Mouse (Mus musculus): ENCODE data around the gene Abcb4. TPM values are rescaled to one million over a fixed set of nuclear protein-coding genes. Genes with fewer than 3 reads are reported as not detected.
"Not testable (repeated sequence)": the region's sequence is repeated elsewhere in the genome, so short reads cannot be mapped to it uniquely, and the experiment has no call there.

Gene Abcb4
- 0.21 and 0.46 TPM in 2 replicates for polyA plus RNA-seq (2016; fragmentation: Nextera tagmentation; extraction: Ambion mirVana)

DNA sequence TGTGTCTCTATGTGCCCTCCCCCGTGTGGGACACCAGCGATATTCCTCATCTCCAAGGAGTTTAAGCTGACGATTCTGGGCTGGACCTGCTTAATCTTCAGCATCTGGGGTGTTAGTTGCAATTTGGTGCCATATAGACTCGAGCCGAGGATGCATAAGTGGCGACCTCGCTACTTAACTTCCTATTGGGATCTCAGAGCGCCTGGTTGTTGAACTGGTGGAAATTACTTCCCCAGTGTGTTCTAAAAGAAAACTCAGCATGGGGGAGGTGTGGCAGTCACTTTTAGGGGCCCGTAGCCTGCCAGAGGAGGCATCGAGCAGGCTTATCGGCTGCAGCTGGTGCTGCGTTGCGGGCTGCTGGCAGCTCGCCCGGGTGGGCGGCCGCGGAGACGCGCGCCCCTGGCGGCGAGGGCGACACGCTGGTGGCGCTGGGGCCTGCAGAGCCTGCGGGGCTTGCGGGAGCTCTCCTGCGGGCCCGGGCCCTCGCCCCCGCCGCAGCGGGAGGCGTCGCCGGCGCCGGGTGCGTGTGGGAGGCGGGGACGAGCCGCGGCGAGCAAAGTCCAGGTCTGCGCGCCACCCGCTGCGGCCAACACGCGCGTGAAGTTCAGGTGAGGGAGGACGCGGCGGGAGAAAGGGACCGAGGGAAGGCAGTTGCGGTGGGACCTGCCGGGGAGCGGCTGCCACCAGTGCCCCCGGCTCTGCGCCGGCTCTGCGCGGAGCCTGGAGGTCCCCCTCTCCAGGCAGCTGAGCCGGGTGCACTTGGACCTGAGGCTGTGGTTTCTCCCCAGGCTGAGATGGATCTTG lies at the start of gene Abcb4:
Abcb4 (plus strand) TSS at position 418 of the 804 bp plus-strand sequence.
- H3K36me3 ChIP-seq = no peaks in the 10 kb centered on the region
- H3K27ac ChIP-seq (replicated peaks) = peak within 1 kb of the TSS; percentile 80
- H3K27me3 ChIP-seq (ENCODE audit: low read depth, poor library complexity, severe bottlenecking) = peaks cover 44% of the 10 kb centered on the region
- peaks cover 9% of the 10 kb centered on the region for H3K4me1 ChIP-seq
- peak; percentile 72 for DNase-seq (ENCODE audit: low spot score)
- H3K9me3 ChIP-seq (replicated peaks) = peaks cover 7% of the 10 kb centered on the region; the same call in 1 of the 2 replicates
- under 1% methylated on average over 64 of the region's 65 CpGs for WGBS
- peak within 1 kb of the TSS; percentile 78 for H3K4me3 ChIP-seq

DNA sequence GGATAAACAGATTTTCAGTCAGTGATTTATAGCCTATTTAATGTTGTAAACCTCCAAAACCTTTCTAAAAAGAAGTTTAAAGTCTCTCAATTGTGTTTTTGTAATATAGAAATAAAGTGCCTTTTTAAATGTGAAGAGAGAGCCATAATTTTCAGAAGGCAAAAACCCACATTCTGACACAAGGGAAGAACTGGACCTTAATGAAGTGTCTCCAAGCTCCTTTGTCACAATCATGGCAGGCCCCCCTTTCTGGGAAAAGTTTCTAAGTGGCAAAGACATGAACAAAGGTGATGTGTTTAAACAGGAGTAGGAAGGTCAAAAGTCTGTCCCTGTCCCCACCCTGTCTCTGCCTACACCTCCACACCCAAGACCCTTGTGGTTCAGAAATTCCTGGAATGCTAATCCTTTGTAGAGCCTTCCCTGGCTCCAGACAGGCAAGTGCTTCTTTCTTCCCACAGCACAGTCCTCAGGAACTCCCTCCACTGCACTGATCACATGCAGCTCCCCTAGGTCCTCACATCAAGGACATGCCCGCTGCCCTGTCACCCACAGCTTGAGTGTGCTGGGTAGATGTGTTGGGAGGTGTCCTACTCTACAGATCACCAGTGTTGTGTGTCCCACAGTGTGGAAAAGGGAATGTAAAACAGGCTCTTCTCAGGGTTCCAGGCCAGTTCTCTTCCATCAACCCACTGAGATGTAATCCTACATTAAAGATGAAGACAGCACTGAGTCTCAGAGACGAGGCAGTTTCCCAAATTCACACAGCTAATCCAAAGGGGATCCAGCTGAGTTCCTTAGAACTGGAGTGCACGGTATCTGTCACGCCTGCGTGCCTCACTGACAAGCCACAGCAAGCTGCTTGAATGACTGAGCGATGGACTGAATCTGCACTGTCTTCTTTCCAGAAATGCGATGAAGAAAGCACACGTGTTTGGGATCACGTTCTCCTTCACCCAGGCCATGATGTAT lies 44.6 kb upstream of the Abcb4 start:
- DNase-seq (ENCODE audit: low spot score); H3K36me3 ChIP-seq; H3K27me3 ChIP-seq (ENCODE audit: low read depth, poor library complexity, severe bottlenecking); H3K9me3 ChIP-seq (replicated peaks); H3K4me1 ChIP-seq; H3K27ac ChIP-seq (replicated peaks); H3K4me3 ChIP-seq: not testable (repeated sequence)
- WGBS = 31% methylated on average over 7 of the region's 9 CpGs

DNA sequence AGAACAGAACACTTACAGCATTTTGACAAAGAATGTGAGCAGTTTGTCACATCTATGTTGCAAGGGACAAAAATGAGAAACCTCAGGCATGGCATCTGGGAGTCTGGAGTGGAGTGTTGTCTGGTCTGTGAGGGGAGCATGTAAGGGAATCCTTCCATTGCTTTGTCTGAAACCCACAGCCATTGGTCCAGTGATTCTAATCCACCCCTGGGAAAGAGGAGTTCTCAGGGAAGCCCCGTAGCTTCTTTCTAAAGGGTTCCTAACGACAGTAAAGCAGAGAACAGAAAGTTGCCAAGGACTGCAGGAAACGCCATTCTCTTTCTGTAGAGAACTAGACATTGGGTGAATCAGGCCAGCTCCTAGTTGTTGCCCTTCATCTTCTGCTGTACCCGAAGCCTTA lies 42.7 kb upstream of the Abcb4 start:
- no peaks in the 10 kb centered on the region for H3K27me3 ChIP-seq (ENCODE audit: low read depth, poor library complexity, severe bottlenecking)
- DNase-seq (ENCODE audit: low spot score) = no peak
- H3K9me3 ChIP-seq (replicated peaks) = no peaks in the 10 kb centered on the region
- no peaks in the 10 kb centered on the region for H3K4me1 ChIP-seq
- WGBS = 67% methylated on average over 4 of the region's 4 CpGs
- H3K36me3 ChIP-seq = no peaks in the 10 kb centered on the region
- H3K4me3 ChIP-seq = no peak overlapping the region
- no peak overlapping the region for H3K27ac ChIP-seq (replicated peaks)

DNA sequence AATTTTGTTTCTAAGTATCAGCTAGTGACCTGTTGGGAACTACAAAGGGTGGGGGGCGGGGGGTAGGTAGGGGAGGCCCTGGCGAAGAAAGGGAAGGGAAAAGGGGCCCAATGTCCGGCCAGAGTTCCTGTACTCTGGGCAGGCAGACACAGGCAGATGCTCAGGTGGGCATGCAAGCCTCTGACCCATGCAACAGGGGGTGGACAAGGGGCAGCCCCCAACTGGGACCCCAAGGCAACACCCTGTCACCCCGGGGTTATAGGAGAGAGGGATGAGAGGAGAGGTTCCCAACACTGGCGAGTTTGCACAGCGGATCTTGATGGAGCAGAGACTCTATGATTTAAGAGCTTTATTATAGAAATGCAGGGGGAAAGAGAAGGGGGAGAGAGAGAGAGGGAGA lies 36.3 kb upstream of the Abcb4 start:
- Histone ChIP-seq H3K9me3 (replicated peaks) (no peaks in the 10 kb centered on the region), H3K4me3 (no peak overlapping the region), H3K4me1 (no peaks in the 10 kb centered on the region), H3K27me3 (ENCODE audit: low read depth, poor library complexity, severe bottlenecking) (no peaks in the 10 kb centered on the region), H3K36me3 (no peaks in the 10 kb centered on the region), H3K27ac (replicated peaks) (no peak overlapping the region)
- no peak for DNase-seq (ENCODE audit: low spot score)
- 71% methylated on average over 6 of the region's 6 CpGs for WGBS

DNA sequence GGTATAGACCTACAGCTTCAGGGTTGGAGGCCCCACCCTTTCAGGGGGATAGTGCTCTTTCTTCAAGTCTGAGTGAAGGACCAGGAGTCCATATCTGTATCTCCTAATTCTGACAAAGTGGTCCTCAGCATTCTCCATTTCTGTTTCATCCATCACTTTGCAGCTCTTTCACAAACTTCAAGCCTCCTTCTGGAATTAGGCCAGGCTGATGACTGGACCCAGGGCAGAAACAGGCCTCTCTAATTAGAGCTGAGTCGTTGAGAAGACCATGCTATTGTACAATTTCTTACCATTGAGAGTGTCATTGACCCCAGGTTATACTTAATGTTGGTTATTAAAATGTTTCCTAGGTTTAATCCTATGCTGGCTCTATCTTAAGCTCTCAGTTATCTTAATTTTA lies 31.7 kb upstream of the Abcb4 start:
- no peaks in the 10 kb centered on the region for H3K9me3 ChIP-seq (replicated peaks)
- no peaks in the 10 kb centered on the region for H3K36me3 ChIP-seq
- no peaks in the 10 kb centered on the region for H3K4me1 ChIP-seq
- WGBS = 67% methylated on average over 1 of the region's 1 CpGs
- H3K27me3 ChIP-seq (ENCODE audit: low read depth, poor library complexity, severe bottlenecking) = no peaks in the 10 kb centered on the region
- H3K4me3 ChIP-seq = no peak overlapping the region
- DNase-seq (ENCODE audit: low spot score) = no peak
- H3K27ac ChIP-seq (replicated peaks) = no peak overlapping the region

DNA sequence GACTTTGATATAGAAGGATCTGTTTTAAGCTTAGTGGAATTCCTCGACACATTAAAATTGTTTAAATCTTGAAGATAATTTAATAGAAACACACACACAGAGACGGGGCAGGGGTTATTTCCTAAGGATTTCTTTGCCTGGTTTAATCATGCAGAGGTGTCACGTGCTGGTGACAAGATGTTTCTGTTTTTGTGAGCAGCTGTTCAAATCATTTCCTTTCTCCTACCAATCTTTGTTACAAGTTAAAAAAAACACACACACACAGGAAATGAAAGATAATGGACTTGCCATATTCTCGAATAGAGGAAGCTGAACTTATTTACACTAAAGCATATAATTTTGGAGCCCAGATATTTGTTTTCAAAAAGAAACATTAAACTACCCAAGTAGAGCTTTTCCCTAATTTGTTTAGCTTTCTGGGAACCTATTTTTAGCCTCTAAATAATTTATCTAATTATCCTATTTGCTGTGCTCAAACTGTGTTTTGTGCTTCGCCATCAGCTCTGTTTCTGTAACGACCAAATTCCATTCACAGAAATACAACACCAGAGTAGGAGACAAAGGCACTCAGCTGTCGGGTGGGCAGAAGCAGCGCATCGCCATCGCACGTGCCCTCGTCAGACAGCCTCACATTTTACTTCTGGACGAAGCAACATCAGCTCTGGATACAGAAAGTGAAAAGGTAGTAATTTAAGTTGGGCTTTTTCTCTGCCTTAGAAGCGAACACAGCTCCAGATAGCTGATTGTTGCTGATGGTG lies 29.8 kb upstream of the Abcb4 start:
- H3K27ac ChIP-seq (replicated peaks) = no peak overlapping the region
- H3K36me3 ChIP-seq = no peaks in the 10 kb centered on the region
- H3K27me3 ChIP-seq (ENCODE audit: low read depth, poor library complexity, severe bottlenecking) = no peaks in the 10 kb centered on the region
- no peaks in the 10 kb centered on the region for H3K9me3 ChIP-seq (replicated peaks)
- 77% methylated on average over 14 of the region's 14 CpGs for WGBS
- peaks cover 11% of the 10 kb centered on the region for H3K4me1 ChIP-seq
- H3K4me3 ChIP-seq = no peak overlapping the region
- DNase-seq (ENCODE audit: low spot score) = no peak

DNA sequence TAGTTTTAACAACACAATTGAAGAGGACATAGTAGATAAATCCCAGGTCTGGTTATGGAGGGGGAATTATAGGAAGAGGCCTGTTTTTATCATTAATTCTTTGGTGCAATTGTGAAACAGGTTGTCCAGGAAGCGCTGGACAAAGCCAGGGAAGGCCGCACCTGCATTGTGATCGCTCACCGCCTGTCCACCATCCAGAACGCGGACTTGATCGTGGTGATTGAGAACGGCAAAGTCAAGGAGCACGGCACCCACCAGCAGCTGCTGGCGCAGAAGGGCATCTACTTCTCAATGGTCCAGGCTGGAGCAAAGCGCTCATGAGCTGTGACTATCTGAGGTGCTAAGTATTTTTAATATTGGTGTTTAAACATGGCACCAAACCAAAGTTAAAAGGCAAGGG lies 27.9 kb upstream of the Abcb4 start:
- WGBS = 96% methylated on average over 11 of the region's 11 CpGs
- not testable (repeated sequence) for DNase-seq (ENCODE audit: low spot score); H3K27ac ChIP-seq (replicated peaks); H3K36me3 ChIP-seq; H3K4me3 ChIP-seq; H3K9me3 ChIP-seq (replicated peaks); H3K27me3 ChIP-seq (ENCODE audit: low read depth, poor library complexity, severe bottlenecking)
- H3K4me1 ChIP-seq = peaks cover 11% of the 10 kb centered on the region

DNA sequence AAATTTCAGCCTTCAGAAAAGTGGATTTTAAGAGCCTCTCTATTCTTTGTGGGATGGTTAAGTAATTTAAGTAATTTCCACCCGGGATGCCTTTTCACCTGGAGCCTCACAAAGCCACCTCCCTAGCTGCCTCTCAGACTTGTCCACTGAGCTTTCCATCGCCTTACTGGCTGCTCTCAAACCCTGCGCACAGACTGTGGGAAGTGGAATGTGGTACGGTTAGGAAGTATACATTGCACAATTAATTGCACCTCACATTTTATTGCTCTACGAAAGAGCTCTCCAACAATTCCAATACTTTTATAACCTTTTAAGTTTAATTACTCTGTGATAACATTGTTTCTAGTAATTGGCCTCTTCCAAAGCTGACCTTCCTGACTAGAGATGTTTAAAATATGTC lies 27.2 kb upstream of the Abcb4 start:
- Histone ChIP-seq H3K4me3 (no peak overlapping the region), H3K36me3 (no peaks in the 10 kb centered on the region), H3K27ac (replicated peaks) (no peak overlapping the region), H3K4me1 (peaks cover 11% of the 10 kb centered on the region), H3K27me3 (ENCODE audit: low read depth, poor library complexity, severe bottlenecking) (no peaks in the 10 kb centered on the region), H3K9me3 (replicated peaks) (no peaks in the 10 kb centered on the region)
- 90% methylated on average over 5 of the region's 5 CpGs for WGBS
- no peak for DNase-seq (ENCODE audit: low spot score)

DNA sequence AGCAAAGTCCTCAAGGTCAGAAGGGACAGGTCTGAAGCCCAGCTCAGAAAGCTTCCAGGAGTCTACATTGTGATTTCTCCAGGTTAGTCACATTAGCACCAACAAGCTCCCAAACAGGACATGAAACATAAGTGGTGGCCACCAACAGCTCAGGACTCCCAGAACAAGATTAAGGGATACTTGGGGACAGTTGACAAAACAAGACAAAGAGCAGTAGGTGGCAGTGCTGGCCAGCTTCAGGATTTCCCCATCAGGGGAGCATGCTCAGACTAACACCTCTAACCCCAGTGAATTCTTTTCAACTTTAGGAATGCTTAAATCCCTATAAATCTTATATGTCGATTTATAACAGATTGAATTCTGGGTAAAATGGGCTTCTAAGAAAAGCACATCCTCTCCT lies 25.5 kb upstream of the Abcb4 start:
- DNase-seq (ENCODE audit: low spot score) = peak; percentile 36
- H3K27me3 ChIP-seq (ENCODE audit: low read depth, poor library complexity, severe bottlenecking) = no peaks in the 10 kb centered on the region
- H3K27ac ChIP-seq (replicated peaks) = no peak overlapping the region
- no peaks in the 10 kb centered on the region for H3K9me3 ChIP-seq (replicated peaks)
- H3K36me3 ChIP-seq = no peaks in the 10 kb centered on the region
- no peak overlapping the region for H3K4me3 ChIP-seq
- peaks cover 11% of the 10 kb centered on the region for H3K4me1 ChIP-seq
- 3% methylated on average over 1 of the region's 1 CpGs for WGBS

DNA sequence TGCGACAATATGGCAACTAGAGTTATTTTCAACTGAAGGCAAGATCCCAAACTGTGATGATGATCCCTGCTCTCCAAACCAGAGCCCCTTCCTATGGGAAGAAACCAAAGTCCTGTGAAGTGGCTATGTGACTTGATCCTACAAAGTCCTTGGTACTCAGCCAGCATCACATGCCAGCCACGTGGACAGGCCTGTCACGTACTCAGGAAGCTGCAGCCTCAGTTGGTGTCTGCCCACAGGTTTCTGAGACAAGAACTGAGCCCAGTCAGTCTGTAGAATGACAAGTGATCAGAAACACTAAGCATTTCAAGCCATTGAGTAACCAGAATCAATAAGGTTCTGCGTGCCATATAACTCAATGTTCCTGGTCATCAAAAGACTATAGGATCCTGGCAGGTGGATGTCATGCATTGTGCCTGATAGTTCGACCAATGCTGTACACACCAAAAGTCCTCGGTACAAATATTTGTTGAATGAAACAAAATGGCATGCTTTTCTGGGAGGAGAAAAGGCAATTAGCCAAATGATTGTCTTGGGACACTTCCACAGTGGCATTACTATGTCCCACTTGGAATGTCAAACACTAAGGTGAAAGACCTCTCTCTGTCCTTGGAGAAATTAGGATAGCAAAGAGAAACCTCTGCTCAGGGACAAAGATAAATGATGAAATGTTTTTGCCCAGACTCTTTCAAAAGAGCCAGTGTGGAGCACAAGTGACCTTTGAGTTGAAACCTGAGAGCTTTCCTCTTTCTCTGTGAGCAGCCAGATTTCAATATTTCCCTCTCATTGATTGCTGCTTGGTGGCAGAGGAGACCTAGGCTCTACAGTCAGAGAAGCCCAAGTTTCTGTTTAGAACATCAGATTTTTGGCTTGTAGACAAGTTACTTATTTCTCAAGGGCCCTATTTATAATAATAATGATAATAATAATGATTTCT lies 20.3 kb upstream of the Abcb4 start:
- H3K4me3 ChIP-seq = no peak overlapping the region
- H3K27ac ChIP-seq (replicated peaks) = no peak overlapping the region
- H3K4me1 ChIP-seq = peaks cover 5% of the 10 kb centered on the region
- H3K36me3 ChIP-seq = no peaks in the 10 kb centered on the region
- no peaks in the 10 kb centered on the region for H3K9me3 ChIP-seq (replicated peaks)
- 94% methylated on average over 6 of the region's 6 CpGs for WGBS
- no peaks in the 10 kb centered on the region for H3K27me3 ChIP-seq (ENCODE audit: low read depth, poor library complexity, severe bottlenecking)
- DNase-seq (ENCODE audit: low spot score) = no peak

DNA sequence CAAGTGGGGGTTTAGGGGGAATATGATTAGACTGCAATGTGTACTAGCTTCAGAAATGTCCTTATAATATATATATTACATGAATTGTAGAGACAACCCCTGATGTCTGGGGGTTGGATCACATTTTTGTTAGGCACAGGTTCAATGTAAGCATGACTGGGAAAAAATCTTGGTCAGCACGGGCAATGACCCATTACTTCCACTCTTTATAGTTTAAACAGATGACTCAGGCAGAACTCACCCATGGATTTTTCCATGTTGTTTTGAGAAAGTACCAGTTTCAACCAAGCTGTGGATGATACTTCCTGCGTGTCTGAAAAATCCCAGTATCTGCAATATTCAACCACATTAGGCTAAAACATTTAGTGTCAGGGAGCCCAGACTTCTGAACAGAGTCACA lies 16.4 kb upstream of the Abcb4 start:
- no peaks in the 10 kb centered on the region for H3K36me3 ChIP-seq
- WGBS = 86% methylated on average over 2 of the region's 2 CpGs

More for the DNA sequence above, 16.4 kb upstream of the Abcb4 start:
- DNase-seq (ENCODE audit: low spot score) = no peak
- Histone ChIP-seq H3K9me3 (replicated peaks) (no peaks in the 10 kb centered on the region), H3K4me1 (no peaks in the 10 kb centered on the region), H3K27ac (replicated peaks) (no peak overlapping the region), H3K4me3 (no peak overlapping the region), H3K27me3 (ENCODE audit: low read depth, poor library complexity, severe bottlenecking) (no peaks in the 10 kb centered on the region)

Data from midbrain, embryonic 10.5 days (tissue).